Mouse (Mus musculus) lung, adult 2 months (tissue): Measurements from ENCODE around the gene Abca8a.

Experiments
- CTCF ChIP-seq: fragments of 200-500 bp; IDR thresholded peaks from 2 replicates; pipeline ENCODE4 v1.5.1; 2011; ENCODE audit warnings: mild to moderate bottlenecking, low read length, control low read depth; ENCODE audit not compliant: insufficient read depth
- POLR2A ChIP-seq: fragments of 200-500 bp; IDR thresholded peaks from 2 replicates; pipeline ENCODE4 v1.6.1; 2011; ENCODE audit warnings: low read depth, mild to moderate bottlenecking, control low read depth, low read length, borderline replicate concordance; ENCODE audit errors: extremely low read depth

GRCm38 (mm10) chr11:110145421-110145820 lies 49.6 kb upstream of the Abca8a start:
- TF ChIP-seq POLR2A (no peak), CTCF (no peak)
